Mouse (Mus musculus): ENCODE measurements around the gene Gmeb1.
"Not testable (repeated sequence)": the region's sequence is repeated elsewhere in the genome, so short reads cannot be mapped to it uniquely, and the experiment has no call there.

The Gmeb1 gene

DNA sequence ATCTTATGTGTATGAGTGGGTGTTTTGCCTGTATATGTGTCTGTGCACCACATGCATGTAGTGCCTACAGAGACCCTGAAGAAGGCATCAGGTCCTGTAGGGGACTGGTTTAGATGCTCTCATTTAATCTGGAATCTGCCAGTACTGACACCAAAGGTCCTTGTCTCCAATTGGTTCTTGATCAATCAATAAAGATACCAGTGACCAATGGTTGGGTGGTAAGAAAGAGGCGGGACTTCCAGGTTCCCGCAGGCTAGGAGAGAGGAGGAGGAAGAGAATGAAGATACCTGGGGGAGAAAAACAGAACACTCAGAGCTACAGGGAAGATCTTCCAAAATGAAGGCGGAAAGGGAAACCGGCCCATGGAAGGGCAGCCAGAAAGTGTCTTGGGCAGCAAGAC, 23.0 kb downstream of the Gmeb1 start:
- in situ Hi-C loops (cut with MboI; ENCODE audit: unreplicated experiment in 2 of 2): no loop called here

DNA sequence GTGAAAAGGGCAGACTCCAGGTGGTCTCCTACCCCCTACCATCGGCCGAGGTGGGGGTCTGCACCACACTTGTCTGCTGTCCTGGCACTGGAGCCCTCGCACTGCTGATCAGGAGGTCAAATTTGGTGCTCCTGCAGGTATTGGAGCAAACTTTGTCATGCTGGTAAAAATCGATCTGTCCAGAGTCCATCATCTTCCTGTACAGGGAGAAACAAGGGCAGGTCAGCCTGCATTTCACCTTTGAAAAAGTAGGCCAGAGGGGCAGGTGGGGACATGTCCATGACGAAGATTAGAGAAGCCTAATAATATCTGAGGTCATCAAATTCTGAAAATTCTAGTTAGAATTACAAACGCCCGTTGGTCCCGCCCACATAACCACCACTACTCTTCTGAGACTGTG, 26.7 kb downstream of the Gmeb1 start:
- in situ Hi-C loops (cut with MboI; ENCODE audit: unreplicated experiment in 2 of 2): no loop called here

DNA sequence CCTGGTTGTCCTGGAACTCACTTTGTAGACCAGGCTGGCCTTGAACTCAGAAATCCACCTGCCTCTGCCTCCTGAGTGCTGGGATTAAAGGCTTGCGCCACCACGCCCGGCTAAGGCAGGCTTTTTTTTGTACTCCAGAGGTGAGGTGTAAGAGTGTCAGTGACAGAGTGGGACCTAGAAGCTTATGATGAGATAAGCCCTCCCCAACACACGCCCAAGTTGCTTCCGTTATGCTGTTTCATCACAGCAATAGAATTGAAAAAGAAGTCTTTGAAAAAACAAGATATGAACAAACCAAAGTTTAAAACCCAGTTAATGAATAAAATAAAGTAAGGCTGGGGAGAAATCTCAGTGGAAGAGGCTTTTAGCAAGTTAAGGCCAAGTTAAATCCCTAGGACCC, 31.0 kb downstream of the Gmeb1 start:
- in situ Hi-C loops (cut with MboI; ENCODE audit: unreplicated experiment in 2 of 2): no loop called here

DNA sequence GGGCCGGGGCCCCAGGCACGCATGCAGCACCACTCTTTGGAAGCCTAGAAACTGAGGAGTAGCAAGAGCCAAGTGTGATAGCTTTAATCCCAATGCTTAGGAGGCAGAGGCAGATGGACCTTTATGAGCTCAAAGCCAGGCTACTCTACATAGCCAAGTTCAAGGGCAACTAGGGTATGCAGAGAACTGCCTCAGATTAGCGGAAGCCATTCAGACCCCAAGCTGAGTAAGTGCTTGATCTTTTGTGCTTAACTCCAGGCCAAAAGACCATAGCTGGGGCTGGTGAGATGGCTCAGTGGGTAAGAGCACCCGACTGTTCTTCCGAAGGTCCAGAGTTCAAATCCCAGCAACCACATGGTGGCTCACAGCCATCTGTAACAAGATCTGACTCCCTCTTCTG, 39.4 kb downstream of the Gmeb1 start:
- in situ Hi-C loops (cut with MboI; ENCODE audit: unreplicated experiment in 2 of 2): not testable (repeated sequence)

DNA sequence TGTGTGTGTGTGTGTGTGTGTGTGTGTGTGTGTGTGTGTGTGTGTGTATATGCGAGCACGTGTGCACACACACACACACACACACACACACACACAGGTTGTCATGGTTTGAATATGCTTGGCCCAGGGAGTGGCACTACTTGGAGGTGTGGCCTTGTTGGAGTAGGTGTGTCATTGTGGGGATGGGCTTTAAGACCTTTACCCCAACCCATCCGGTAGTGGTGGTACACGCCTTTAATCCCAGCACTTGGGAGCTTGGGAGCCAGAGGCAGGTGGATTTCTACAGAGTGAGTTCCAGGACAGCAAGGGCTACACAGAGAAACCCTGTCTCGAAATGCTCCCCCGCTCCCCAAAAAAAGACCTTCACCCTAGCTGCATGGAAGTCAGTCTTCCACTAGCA, 43.0 kb downstream of the Gmeb1 start:
- in situ Hi-C loops (cut with MboI; ENCODE audit: unreplicated experiment in 2 of 2): not testable (repeated sequence)

DNA sequence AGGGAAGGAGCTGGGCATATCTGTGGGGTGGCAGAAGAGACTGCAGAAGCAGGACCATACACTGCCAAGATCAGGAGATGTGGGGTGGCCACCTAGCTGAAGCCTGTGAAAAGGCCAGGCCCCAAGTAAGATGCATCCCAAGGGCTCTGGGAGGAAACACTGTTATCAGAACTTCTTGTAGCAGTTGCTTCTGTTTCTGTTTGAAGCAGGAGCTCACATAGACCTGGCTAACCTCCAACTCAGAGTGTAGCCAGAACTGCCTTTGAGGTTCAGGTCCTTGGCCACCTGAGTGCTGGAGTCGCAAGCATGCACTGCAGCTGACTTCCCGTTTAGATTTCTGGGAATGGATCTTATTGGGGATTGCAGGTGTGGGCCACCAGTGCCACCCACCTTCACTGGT, 43.6 kb downstream of the Gmeb1 start:
- in situ Hi-C loops (cut with MboI; ENCODE audit: unreplicated experiment in 2 of 2): no loop called here

GRCm38 (mm10) chr4:132216602-132217001, 44.8 kb downstream of the Gmeb1 start:
- in situ Hi-C loops (cut with MboI; ENCODE audit: unreplicated experiment in 2 of 2): no loop called here

DNA sequence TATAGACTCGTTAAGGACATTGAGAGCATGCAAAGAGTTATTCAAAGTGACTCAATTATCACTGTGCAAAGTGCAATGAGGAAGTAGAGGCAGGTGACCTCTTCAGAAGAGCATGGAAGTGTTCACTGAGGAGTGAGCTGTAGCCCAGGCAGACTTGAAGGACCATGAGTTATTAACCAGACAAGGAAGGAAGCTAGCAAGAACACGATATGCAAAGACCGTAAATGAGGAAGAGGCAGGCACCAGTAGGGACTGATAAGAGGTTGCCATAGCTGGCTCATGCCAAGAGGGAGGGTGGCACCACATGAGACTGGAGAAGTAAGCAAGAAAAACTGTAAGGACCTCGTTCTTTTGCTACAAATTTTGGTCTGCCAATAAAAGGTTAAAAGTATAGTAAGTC, 46.6 kb downstream of the Gmeb1 start:
- in situ Hi-C loops (cut with MboI; ENCODE audit: unreplicated experiment in 2 of 2): no loop called here

- in situ Hi-C loops (cut with MboI; ENCODE audit: unreplicated experiment in 2 of 2): no loop called here
Observed at GRCm38 (mm10) chr4:132211953-132212734, 49.3 kb downstream of the Gmeb1 start, which contains the start of gene Ythdf2. TSS of gene Ythdf2 (minus strand) at chr4:132212303.

DNA sequence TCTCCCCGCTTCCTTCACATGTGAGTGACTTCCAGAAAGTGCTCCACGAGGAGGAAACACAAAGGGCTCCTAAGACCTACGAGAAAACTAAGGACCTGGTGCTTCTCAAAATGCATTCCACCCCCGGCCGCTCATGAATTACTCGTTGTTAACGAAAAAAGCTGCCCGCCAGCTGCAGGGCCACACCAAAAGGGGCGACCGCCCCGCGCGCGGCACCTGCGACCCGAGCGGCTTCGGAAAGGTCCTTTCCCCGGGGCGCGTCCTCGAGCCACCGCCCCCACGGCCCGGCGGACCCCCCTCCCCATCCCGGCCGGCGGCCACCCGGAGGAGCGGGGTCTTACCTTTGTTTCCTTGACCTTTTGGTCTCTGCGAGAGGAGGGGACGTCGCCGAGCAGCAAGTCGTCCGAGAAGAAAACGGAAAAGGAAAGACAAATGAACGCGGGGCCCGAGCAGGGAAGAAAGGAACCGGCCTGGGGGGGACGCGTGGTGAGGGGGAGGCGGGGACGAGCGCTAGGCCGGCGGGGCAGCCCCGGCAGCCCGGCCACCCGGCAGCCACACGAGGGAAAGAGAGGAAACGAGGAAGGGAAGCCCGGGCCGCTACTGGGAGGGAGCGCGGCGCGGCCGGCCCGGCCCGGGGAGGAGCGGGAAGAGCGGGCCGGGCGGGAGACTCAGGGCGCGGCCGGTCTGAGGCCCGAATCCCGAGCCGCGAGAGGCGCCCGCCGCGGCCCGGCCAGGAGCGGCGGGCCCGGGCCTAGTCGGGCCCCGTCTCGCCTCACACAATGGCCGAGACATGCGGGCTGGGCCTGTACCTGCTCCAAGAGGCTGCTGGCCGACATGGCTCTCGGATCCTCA, 50.1 kb downstream of the Gmeb1 start:
- in situ Hi-C loops (cut with MboI; ENCODE audit: unreplicated experiment in 2 of 2): no loop called here

DNA sequence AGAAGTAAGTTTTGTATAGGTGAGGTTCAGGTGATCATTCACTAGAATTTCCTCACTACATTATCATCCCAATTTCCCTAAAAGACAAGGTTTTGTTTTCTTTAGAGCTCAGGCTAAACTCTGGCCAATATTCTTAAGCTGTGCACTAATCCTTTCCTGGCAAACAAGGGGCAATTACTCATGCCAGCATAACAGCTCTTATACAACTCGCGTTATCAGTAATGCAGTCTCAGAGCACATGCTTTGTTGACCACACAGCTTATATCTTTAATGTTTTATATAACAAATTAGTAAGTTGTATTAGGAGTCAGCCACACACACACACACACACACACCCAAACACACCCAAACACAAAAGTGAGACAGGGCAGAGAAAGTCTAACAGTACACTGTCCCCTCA, 51.1 kb downstream of the Gmeb1 start:
- in situ Hi-C loops (cut with MboI; ENCODE audit: unreplicated experiment in 2 of 2): no loop called here

GRCm38 (mm10) chr4:132209299-132209698, 52.1 kb downstream of the Gmeb1 start:
- in situ Hi-C loops (cut with MboI; ENCODE audit: unreplicated experiment in 2 of 2): loop anchor here in 1 of 2 experiments (10.0 kb wide), 1 partner anchor 56 kb away; the partner anchor contains the start of gene Gmeb1

- in situ Hi-C loops (cut with MboI; ENCODE audit: unreplicated experiment in 2 of 2): loop anchor here in 1 of 2 experiments (10.0 kb wide), 1 partner anchor 58 kb away; the partner anchor contains the start of gene Gmeb1
Observed at GRCm38 (mm10) chr4:132207280-132207679, 54.1 kb downstream of the Gmeb1 start.

GRCm38 (mm10) chr4:132198771-132199170, 62.6 kb downstream of the Gmeb1 start:
- in situ Hi-C loops (cut with MboI; ENCODE audit: unreplicated experiment in 2 of 2): loop anchor here (5.0 to 10.0 kb wide), 5 partner anchors 69 to 316 kb away; partner anchors contain the start of gene Sesn2 (in 2 of the 2)

DNA sequence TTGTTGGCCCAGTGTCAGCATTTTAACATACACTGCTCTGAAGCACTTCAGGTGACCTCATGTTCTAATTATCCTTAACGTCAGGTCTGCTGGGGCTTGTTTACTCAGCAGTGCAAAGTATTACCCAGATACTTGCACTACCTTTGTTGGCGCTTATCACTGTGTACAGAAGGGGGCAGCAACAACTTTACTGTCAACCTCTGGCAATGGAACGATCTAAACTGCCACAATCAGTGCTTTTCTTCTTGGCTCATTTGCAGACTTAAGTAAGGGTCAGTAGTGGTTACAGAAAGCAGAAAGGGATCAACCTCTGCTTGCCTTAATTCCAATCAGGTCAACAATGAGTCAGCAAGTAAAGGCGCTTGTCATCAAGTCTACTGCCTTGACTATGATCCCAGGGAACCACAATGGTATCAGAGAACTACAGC, 63.1 kb downstream of the Gmeb1 start:
- in situ Hi-C loops (cut with MboI; ENCODE audit: unreplicated experiment in 2 of 2): loop anchor here (5.0 to 10.0 kb wide), 5 partner anchors 69 to 317 kb away; partner anchors contain the start of gene Sesn2 (in 2 of the 2)

DNA sequence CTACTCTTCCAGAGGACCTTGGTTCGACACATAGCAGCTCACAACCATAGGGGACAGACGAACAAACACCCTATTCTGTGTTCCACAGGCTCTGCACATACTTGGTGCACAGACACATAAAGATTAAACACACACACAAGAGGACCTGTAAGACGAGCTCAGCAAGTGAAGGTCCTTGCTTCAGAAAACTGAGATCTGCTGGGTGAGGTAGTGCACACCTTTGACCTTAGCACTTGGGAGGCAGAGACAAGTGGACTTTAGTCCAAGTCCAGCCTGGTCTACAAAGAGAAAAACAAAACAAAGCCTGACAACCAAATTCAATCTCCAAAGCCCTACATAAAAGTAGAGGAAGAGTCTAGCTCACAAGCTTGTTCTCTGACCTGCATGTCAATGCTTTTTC, 66.4 kb downstream of the Gmeb1 start:
- in situ Hi-C loops (cut with MboI; ENCODE audit: unreplicated experiment in 2 of 2): loop anchor here (5.0 to 10.0 kb wide), 5 partner anchors 72 to 320 kb away; partner anchors contain the start of gene Sesn2 (in 2 of the 2)

DNA sequence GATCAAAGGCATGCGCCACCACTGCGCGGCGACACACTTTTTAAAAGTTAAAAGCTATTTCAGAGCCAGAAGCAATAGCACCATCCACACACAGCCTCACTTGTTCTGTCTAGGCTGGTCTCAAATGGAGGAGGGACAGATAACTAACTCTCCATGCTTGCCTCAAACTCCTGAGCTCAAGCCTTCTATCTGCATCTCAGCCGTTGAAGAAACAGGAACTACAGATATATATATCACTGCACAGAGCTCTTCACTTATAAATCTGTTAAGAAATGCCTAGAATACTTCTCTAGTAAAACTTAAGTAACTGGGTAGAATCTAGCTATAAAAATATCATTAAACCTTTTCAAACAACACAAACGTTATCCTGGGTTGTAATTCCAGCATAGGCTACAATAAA, 67.0 kb downstream of the Gmeb1 start:
- in situ Hi-C loops (cut with MboI; ENCODE audit: unreplicated experiment in 2 of 2): loop anchor here in 1 of 2 experiments (10.0 kb wide), 2 partner anchors 150 to 320 kb away; partner anchors contain the start of gene Sesn2

DNA sequence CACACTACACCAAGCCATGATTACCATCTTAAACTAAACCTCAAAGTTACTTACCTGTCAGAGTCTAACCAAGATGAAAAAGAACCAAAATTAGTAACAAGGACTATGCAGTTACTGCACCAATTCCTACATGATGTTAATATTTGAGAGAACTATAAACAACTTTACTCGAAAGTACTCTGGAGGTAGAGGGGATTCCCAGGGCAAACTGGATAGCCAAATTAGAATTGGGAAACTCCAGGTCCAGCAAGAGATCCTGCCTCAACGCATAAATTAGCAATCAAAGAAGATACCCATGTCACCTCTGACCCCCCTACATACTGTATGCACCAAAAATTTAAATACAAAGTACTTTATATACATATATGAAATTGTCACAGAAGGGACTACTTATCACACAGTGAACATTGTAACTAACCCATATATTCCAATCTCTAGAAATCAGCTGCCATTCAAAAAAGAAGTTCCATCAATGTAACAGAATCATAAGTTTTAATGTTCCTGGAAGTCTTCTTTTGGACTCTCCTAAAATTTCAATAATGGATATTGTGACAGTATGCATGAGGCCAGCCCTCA, 73.5 kb downstream of the Gmeb1 start:
- in situ Hi-C loops (cut with MboI; ENCODE audit: unreplicated experiment in 2 of 2): no loop called here

- in situ Hi-C loops (cut with MboI; ENCODE audit: unreplicated experiment in 2 of 2): no loop called here
Observed at GRCm38 (mm10) chr4:132183162-132183561, 78.2 kb downstream of the Gmeb1 start.

- in situ Hi-C loops (cut with MboI; ENCODE audit: unreplicated experiment in 2 of 2): no loop called here
Observed at GRCm38 (mm10) chr4:132181721-132182658, 79.4 kb downstream of the Gmeb1 start.

All from v-Abl transformed pro-B cells (cell line).